Mouse (Mus musculus) kidney, embryonic 16.5 days (tissue): ENCODE data around the gene Myo5a. TPM values are rescaled to one million over a fixed set of nuclear protein-coding genes. Genes with fewer than 3 reads are reported as not detected.
A peak's percentile ranks its signal among the peaks of the same experiment; 100 is the strongest.

Source experiments
- ATAC-seq: fragments of 200-750 bp; cut with Nextera tagmentation; 2 replicates; pipeline ENCODE4 v1.8.0; 2017; ENCODE audit warnings: moderate TSS enrichment; ENCODE audit not compliant: low FRiP score, low TSS enrichment
- H3K27ac ChIP-seq: fragments of 300-500 bp; sonication (generic); 2 replicates; pipeline ENCODE4 v1.5.1; 2014; ENCODE audit warnings: low read length
- H3K27me3 ChIP-seq: fragments of 300-500 bp; sonication (generic); 2 replicates; pipeline ENCODE4 v1.6.1; 2014; ENCODE audit warnings: low read length, control low read depth, mixed read lengths; ENCODE audit not compliant: insufficient read depth
- H3K36me3 ChIP-seq: fragments of 300-500 bp; sonication (generic); 2 replicates; pipeline ENCODE4 v1.6.1; 2014; ENCODE audit warnings: low read length, control low read depth, mixed read lengths; ENCODE audit not compliant: insufficient read depth
- H3K4me1 ChIP-seq: fragments of 300-500 bp; sonication (generic); 2 replicates; pipeline ENCODE4 v1.6.1; 2014; ENCODE audit warnings: low read length, control low read depth, mixed read lengths; ENCODE audit not compliant: insufficient read depth
- H3K4me2 ChIP-seq: fragments of 300-500 bp; sonication (generic); replicated peaks from 2 replicates; pipeline ENCODE4 v1.6.1; 2014; ENCODE audit warnings: low read depth, low read length
- H3K4me3 ChIP-seq: fragments of 300-500 bp; sonication (generic); 2 replicates; pipeline ENCODE4 v1.5.1; 2014; ENCODE audit warnings: mild to moderate bottlenecking, low read length
- H3K9ac ChIP-seq: fragments of 300-500 bp; sonication (generic); replicated peaks from 2 replicates; pipeline ENCODE4 v1.6.1; 2014; ENCODE audit warnings: low read length
- H3K9me3 ChIP-seq: fragments of 300-500 bp; sonication (generic); 2 replicates; pipeline ENCODE4 v1.6.1; 2016; ENCODE audit warnings: low read length, control low read depth
- WGBS: fragments of 180-500 bp; shearing (Covaris S2); extraction: QIAGEN DNeasy Blood & Tissue Kit; methylation state at CpG from one replicate; pipeline ENCODE4 v1.1.7; 2014; 5-methylcytosine and 5-hydroxymethylcytosine counted together
- polyA plus RNA-seq: library from polyadenylated mRNA; unstranded; fragments of >200 nt; fragmentation: Nextera tagmentation; extraction: Ambion mirVana; gene quantifications from 2 replicates; pipeline ENCODE4 v1.2.1, GENCODE M21; 2015

Gene Myo5a
- polyA plus RNA-seq, 1 experiment from 2014 or later: 9.8 TPM

DNA sequence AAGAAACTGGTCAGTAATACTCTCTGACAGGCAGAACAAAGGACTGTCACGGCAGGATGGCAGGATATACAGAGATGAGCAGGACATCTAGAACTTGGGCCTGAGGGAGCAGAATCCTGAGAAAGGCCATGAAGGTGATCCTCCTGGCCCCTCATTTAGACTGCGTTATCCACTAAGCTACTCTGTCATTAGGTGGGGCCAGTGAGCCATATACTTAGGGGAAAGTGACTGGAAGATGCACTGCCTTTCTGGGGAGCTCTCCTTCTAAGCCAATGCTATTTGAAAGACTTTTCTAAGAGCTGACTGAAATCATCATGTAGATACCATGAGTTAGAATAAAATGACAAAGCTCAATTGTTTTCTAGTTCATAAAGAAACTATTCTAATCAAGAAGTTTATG, 139.5 kb downstream of the Myo5a start:
- WGBS: 63% methylated on average over 2 of the region's 2 CpGs
- Histone ChIP-seq H3K4me2 (no peak overlapping the region), H3K9ac (no peak overlapping the region), H3K4me3 (no peak overlapping the region), H3K36me3 (peaks cover 18% of the 10 kb centered on the region), H3K4me1 (no peaks in the 10 kb centered on the region), H3K27ac (no peak overlapping the region), H3K9me3 (no peaks in the 10 kb centered on the region), H3K27me3 (no peaks in the 10 kb centered on the region)
- ATAC-seq: no peak

DNA sequence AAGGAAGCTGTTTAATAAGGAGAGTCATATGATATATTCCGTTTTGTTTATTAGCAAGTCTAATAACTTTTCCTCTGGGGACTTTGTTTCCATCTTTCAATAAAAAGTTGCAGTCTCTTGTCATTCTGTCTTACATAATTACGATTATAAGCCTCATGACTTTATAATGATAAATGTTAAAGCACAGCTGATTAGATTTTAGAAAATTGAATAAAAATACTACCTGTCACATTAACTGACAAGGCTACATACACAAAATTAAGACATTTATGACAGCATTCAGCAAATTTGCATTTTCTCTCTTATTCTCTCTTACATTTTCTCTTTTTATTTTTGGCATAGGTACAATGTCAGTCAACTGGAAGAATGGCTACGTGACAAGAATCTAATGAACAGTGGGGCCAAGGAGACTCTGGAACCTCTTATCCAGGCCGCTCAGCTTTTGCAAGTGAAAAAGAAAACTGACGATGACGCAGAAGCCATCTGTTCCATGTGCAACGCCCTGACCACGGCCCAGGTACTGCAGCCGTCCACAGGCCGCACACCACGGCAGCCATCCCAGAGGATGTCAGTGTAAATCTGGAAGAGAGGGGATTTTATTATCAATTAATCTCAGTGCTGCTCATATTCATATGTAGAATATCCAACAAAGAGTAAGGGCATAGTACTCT, 144.1 kb downstream of the Myo5a start:
- no peak overlapping the region for H3K4me2 ChIP-seq
- no peaks in the 10 kb centered on the region for H3K27me3 ChIP-seq
- no peak for ATAC-seq
- H3K9ac ChIP-seq: no peak overlapping the region
- no peak overlapping the region for H3K4me3 ChIP-seq
- no peaks in the 10 kb centered on the region for H3K4me1 ChIP-seq
- WGBS: 87% methylated on average over 11 of the region's 11 CpGs
- H3K9me3 ChIP-seq: no peaks in the 10 kb centered on the region
- no peak overlapping the region for H3K27ac ChIP-seq
- H3K36me3 ChIP-seq: peaks cover 21% of the 10 kb centered on the region; the same call in 1 of the 2 replicates

DNA sequence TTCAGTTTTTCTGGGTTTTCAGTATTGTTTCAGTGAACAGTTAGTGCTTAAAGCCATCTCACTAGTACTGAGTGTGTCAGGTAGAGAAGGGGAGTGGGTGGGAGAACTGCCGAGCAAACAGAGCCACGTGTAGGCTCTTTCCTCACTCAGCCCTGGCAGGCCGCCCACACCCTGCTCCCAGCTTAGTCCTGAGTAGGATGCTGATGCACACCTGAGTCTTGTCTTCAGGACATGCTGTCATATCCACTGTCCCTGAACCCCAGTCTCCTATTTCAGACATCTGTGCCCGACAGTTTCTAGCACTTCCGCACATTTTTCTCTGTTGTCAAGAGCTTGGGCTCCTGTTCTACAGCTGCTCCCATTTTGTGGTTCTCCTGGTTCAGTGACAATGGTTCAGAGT, 149.1 kb downstream of the Myo5a start:
- 71% methylated on average over 5 of the region's 5 CpGs for WGBS
- Histone ChIP-seq H3K4me3 (no peak overlapping the region), H3K36me3 (peaks cover 10% of the 10 kb centered on the region; the same call in 1 of the 2 replicates), H3K9me3 (no peaks in the 10 kb centered on the region), H3K27me3 (no peaks in the 10 kb centered on the region), H3K4me2 (no peak overlapping the region), H3K9ac (no peak overlapping the region), H3K4me1 (no peaks in the 10 kb centered on the region), H3K27ac (no peak overlapping the region)
- no peak for ATAC-seq

DNA sequence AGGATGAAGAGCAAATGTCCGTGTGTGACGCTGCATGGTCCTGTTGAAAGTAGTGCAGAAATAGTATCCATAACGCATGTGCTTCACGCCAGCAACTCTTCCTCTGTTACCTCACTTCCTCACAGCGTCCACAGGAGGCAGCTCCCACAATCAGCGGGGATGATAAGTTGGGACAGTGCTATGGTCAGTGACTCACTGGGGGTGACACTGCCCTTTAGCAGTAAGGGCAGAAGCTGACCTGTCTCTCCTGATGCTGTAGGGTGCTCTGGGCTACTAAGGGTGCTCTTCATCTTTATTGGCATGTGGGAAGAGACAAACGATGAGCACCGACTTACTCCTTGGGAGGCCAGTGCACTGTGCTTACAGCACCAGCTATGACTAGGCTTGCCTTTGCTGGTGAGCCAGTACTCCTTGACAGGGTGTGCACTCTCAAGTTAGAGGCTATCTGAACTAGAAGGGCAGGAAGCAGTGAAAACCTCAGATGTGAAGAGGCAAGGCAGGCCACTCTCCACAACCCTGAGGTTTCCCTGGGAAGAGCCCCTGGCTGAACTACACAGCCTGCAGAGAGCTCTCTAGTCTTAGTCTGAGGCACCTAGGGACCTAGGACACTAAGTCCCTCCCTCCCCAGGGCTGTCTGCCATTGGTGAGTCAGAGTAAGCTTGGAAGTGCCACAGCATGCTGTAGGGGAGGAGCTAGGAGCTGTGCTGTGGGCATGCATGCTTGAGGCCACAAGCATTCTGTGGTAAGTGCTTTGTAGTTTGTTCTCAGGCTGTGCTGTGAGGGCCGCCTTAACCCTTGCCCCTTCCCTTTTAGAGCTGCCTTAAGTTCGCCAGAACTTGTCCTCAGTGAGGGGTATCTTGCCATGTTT, 150.8 kb downstream of the Myo5a start:
- H3K9me3 ChIP-seq: no peaks in the 10 kb centered on the region
- no peak overlapping the region for H3K27ac ChIP-seq
- ATAC-seq: peak; percentile 71
- peaks cover 5% of the 10 kb centered on the region; the same call in 1 of the 2 replicates for H3K36me3 ChIP-seq
- 67% methylated on average over 10 of the region's 10 CpGs for WGBS
- H3K4me2 ChIP-seq: no peak overlapping the region
- no peaks in the 10 kb centered on the region for H3K4me1 ChIP-seq
- no peaks in the 10 kb centered on the region for H3K27me3 ChIP-seq
- no peak overlapping the region for H3K4me3 ChIP-seq
- H3K9ac ChIP-seq: no peak overlapping the region

DNA sequence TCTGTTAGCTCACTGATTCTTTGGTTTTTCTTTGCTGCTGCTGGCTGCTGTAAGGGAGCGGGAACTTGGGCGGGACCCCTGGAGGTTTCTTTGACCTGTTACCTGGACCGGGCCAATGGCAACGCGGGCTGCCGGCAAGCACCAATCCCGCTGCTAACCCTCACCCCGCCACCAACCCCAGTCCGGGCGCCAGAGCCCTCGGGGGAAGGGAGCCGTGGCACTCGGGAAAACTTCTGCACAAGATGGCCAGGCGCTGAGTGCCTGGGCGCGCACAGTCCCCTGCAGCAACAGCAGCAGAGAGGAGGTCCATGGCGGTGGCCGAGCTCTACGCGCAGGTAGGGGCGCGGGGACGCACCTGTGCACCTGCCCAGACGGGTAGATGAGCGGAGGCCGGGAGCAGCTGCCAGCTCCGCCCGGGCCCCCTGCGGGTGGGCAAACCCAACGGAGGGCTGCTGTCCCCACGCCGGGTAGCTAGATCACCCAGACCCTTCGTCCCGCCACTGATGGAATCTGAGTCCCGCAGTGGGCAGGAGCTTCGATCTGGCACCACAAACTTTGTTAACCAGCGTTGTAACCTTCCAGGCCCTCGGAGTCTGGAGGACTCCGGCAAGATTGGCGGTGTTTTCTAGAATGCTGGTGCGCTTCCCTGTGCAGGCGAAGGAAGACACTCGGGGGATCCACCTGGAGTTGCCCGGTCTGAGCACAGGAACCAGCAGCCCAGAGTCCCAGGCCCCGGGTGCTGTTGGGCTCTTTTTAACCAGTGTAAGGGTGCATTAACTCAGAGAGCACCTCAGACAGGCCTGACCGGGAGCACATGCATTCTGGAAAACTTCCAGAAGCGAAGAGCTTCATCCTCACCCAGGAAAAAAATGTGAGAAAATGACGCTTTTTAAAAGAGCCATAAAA, 161.3 kb downstream of the Myo5a start, which contains the start of gene Myo5c:
Myo5c (plus strand) TSS at position 180 of the 906 bp plus-strand sequence.
- no peaks in the 10 kb centered on the region for H3K9me3 ChIP-seq
- 2% methylated on average over 48 of the region's 48 CpGs for WGBS
- peak; percentile 88 for ATAC-seq
- peaks cover 10% of the 10 kb centered on the region; the same call in 1 of the 2 replicates for H3K27me3 ChIP-seq
- H3K4me1 ChIP-seq: 0 out of 2 replicates have a peak, but pooled peaks cover 3% of the 10 kb centered on the region
- H3K27ac ChIP-seq: no peak within 1 kb of the TSS
- H3K9ac ChIP-seq: peak within 1 kb of the TSS; percentile 64
- H3K4me2 ChIP-seq: peak within 1 kb of the TSS; percentile 67
- peak within 1 kb of the TSS; percentile 51 for H3K4me3 ChIP-seq
- no peaks in the 10 kb centered on the region for H3K36me3 ChIP-seq

DNA sequence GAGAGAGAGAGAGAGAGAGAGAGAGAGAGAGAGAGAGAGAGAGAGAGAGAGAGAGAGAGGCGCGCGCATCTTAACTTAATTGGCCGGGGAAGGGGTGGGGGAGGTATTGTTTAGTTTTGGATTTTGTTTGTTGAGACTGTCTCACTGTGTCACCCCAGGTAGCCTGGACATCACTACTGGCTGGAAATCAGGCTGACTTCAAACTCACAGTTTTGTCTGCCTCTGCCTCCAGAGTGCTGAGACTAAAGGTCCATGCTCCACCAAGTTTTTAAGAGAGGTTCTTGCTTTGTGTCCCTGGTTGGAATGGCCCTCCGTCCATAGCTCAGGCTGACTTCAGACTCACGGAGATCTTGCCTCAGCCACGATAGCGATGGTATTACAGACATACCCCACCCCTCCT, 162.0 kb downstream of the Myo5a start:
- 28% methylated on average over 7 of the region's 8 CpGs for WGBS
- Histone ChIP-seq H3K27ac (no peak overlapping the region), H3K9me3 (no peaks in the 10 kb centered on the region), H3K4me2 (peak overlapping the region; percentile 67; the same call in 1 of the 2 replicates), H3K36me3 (no peaks in the 10 kb centered on the region), H3K4me3 (no peak overlapping the region), H3K27me3 (peaks cover 10% of the 10 kb centered on the region; the same call in 1 of the 2 replicates), H3K9ac (no peak overlapping the region), H3K4me1 (0 out of 2 replicates have a peak, but pooled peaks cover 3% of the 10 kb centered on the region)
- no peak for ATAC-seq

DNA sequence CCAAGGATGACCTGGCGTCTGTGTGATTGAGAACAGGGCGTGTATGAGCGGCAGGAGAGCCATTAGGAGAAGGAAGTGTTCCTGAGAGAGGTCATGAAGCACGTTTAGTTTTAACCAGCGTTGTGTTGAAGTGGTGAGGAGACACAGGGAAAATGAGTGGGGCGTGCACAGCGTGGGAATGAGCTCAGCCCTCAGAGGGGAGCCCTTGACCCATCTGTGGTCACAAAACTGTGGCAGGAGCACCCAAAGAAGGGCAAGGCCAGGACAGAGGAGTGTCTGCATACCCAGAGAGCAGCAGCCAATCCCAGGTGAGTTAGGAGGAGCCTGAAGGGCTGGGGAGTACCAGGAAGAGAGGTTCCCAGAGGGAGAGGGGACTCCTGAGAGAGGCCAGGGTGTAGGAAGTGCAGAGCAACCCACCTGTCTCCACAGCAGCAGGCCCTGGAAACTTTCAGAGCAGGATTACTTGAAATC, 163.5 kb downstream of the Myo5a start:
- peak; percentile 52 for ATAC-seq
- H3K27ac ChIP-seq: no peak overlapping the region
- peaks cover 10% of the 10 kb centered on the region; the same call in 1 of the 2 replicates for H3K27me3 ChIP-seq
- no peak overlapping the region for H3K9ac ChIP-seq
- WGBS: 26% methylated on average over 7 of the region's 7 CpGs
- 0 out of 2 replicates have a peak, but pooled peaks cover 3% of the 10 kb centered on the region for H3K4me1 ChIP-seq
- H3K36me3 ChIP-seq: no peaks in the 10 kb centered on the region
- no peaks in the 10 kb centered on the region for H3K9me3 ChIP-seq
- no peak overlapping the region for H3K4me3 ChIP-seq
- no peak overlapping the region for H3K4me2 ChIP-seq

DNA sequence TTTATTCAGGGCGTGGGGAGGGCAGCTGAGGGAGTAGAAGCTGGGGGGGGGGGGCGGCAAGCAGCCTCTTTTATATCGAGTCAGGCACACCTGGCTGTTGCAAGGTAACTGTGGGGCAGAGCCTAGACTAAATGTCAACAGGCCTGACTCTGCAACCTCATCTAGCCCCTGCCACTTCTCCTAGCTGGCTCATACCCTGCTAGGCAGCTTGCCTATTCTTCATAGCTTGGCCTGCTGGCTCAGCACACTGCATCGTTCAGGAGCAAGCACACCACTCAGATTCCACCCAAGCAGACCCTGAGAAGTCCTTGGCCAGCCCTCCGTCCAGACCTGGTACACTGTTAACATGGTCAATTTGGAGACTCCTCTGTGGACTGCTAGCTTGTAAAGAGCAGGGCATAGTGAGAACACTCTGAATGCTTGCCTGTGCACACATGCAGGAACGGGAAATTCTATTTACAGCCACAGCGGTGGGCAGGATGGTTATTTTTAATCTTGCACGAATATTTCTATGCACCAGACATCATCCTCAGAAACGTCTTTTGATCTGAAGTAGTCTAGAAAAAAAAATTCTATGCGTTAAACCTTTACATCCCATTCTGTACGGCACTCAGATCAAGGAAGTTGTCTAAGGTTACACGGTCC, 164.3 kb downstream of the Myo5a start:
- ATAC-seq: no peak
- H3K9ac ChIP-seq: no peak overlapping the region
- peaks cover 10% of the 10 kb centered on the region; the same call in 1 of the 2 replicates for H3K27me3 ChIP-seq
- WGBS: 56% methylated on average over 12 of the region's 12 CpGs
- 0 out of 2 replicates have a peak, but pooled peaks cover 3% of the 10 kb centered on the region for H3K4me1 ChIP-seq
- H3K4me3 ChIP-seq: no peak overlapping the region
- no peaks in the 10 kb centered on the region for H3K9me3 ChIP-seq
- no peaks in the 10 kb centered on the region for H3K36me3 ChIP-seq
- no peak overlapping the region for H3K4me2 ChIP-seq
- no peak overlapping the region for H3K27ac ChIP-seq

DNA sequence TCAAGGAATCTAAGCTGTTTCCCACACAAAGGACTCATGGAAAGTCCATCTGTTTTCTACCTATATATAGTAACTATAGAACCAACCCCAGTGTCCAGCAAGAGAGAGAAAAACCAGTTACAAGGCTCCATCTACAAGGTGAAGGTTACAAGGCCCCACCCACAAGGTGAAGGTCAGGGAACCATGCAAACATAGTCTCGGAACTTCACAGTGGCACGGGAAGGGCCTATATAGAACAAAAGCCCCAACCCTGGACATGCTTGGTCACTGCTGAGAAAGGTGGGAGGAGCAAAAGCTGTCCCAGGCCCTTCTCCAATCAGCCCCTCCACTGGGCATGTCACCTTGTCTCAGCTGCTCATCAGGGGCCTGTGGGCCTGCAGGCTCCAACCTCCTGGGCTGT, 164.9 kb downstream of the Myo5a start:
- Histone ChIP-seq H3K4me2 (no peak overlapping the region), H3K4me3 (no peak overlapping the region), H3K9ac (no peak overlapping the region), H3K27ac (no peak overlapping the region), H3K36me3 (no peaks in the 10 kb centered on the region), H3K4me1 (0 out of 2 replicates have a peak, but pooled peaks cover 3% of the 10 kb centered on the region), H3K27me3 (peaks cover 10% of the 10 kb centered on the region; the same call in 1 of the 2 replicates), H3K9me3 (no peaks in the 10 kb centered on the region)
- WGBS: 49% methylated on average over 2 of the region's 2 CpGs
- no peak for ATAC-seq
